Mouse (Mus musculus): ENCODE results near the gene Ube2n. TPM values are rescaled to one million over a fixed set of nuclear protein-coding genes. Genes with fewer than 3 reads are reported as not detected.

Gene Ube2n
- total and polyA plus RNA-seq, 3 experiments = 80.6 to 571 (median 212) TPM

DNA sequence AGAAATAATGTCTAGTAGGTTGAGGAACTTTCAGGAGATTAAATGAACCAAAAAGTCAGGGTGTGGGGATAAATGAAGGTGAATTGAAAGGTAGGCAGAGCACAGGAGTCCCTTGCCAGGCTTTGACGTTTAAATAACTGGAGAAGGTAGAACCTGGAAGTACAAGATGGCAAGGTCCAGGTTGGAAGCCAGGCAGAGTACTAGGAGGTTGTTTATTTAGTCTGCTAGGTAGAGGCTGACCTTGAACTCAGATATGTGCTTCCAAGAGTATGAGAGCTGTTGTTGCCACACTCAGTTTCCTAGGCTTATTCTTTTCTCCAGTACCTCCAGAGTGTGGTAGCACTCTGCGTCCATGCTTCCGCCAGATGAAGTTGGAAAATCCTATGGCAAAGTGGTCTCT lies 24.9 kb downstream of the Ube2n start:
- no peak overlapping the region for H3K9ac ChIP-seq (ENCODE audit: control insufficient read depth, low read depth, low read length, poor library complexity, severe bottlenecking)
- H3K27me3 ChIP-seq (ENCODE audit: control insufficient read depth in 1 of 2, insufficient read depth in 2 of 2, low read length in 2 of 2) = no peaks in the 10 kb centered on the region
- H3K79me2 ChIP-seq (ENCODE audit: control insufficient read depth, insufficient read depth, low read length, poor library complexity) = peaks cover 43% of the 10 kb centered on the region
- H3K36me3 ChIP-seq (ENCODE audit: control insufficient read depth in 1 of 2, insufficient read depth in 2 of 2, low read length in 2 of 2) = peaks cover 4 to 11% of the 10 kb centered on the region in 2 experiments
- TF ChIP-seq MXI1 (IDR thresholded peaks at IDR 0.05; ENCODE audit: low read depth, low read length) (no peak), KAT2A (conservative IDR thresholded peaks at IDR 0.05; ENCODE audit: low read depth, low read length) (no peak), RCOR1 (IDR thresholded peaks at IDR 0.05; ENCODE audit: low read depth, low read length) (no peak), ZMIZ1 (IDR thresholded peaks at IDR 0.05; ENCODE audit: low read depth, low read length) (no peak)
- peaks cover 2 to 3% of the 10 kb centered on the region in 2 experiments; a peak in 2 of 4 replicates for H3K4me1 ChIP-seq (ENCODE audit: control insufficient read depth in 1 of 2, insufficient read depth in 2 of 2, low read length in 2 of 2)
- H3K9me3 ChIP-seq (replicated peaks; ENCODE audit: insufficient read depth, low read length) = no peaks in the 10 kb centered on the region
- no peak overlapping the region for H3K4me3 ChIP-seq (ENCODE audit: control insufficient read depth in 1 of 2, insufficient read depth in 1 of 2, low read depth in 2 of 2, low read length in 2 of 2)
- H3K27ac ChIP-seq (ENCODE audit: control insufficient read depth, low read depth, low read length) = no peak overlapping the region
- DNase-seq (ENCODE audit: low read depth, low spot score) = no peak

GRCm38 (mm10) chr10:95542916-95543315 lies 28.0 kb downstream of the Ube2n start:
- no peak overlapping the region for H3K9ac ChIP-seq (ENCODE audit: control insufficient read depth, low read depth, low read length, poor library complexity, severe bottlenecking)
- no peaks in the 10 kb centered on the region for H3K4me1 ChIP-seq (ENCODE audit: control insufficient read depth in 1 of 2, insufficient read depth in 2 of 2, low read length in 2 of 2)
- H3K27ac ChIP-seq (ENCODE audit: control insufficient read depth, low read depth, low read length) = no peak overlapping the region
- no peaks in the 10 kb centered on the region for H3K9me3 ChIP-seq (replicated peaks; ENCODE audit: insufficient read depth, low read length)
- H3K27me3 ChIP-seq (ENCODE audit: control insufficient read depth in 1 of 2, insufficient read depth in 2 of 2, low read length in 2 of 2) = no peaks in the 10 kb centered on the region
- peaks cover 24% of the 10 kb centered on the region for H3K79me2 ChIP-seq (ENCODE audit: control insufficient read depth, insufficient read depth, low read length, poor library complexity)
- TF ChIP-seq CHD2 (IDR thresholded peaks at IDR 0.05; ENCODE audit: low read length) (no peak), ELF1 (IDR thresholded peaks at IDR 0.05; ENCODE audit: low read depth, low read length) (no peak), GATA1 (IDR thresholded peaks at IDR 0.05; ENCODE audit: low read depth, low read length) (no peak), ZC3H11A (IDR thresholded peaks at IDR 0.05; ENCODE audit: low read depth, low read length) (no peak), TAL1 (IDR thresholded peaks at IDR 0.05; ENCODE audit: low read length) (no peak)
- no peak overlapping the region for H3K4me3 ChIP-seq (ENCODE audit: control insufficient read depth in 1 of 2, insufficient read depth in 1 of 2, low read depth in 2 of 2, low read length in 2 of 2)
- H3K36me3 ChIP-seq (ENCODE audit: control insufficient read depth in 1 of 2, insufficient read depth in 2 of 2, low read length in 2 of 2) = peaks cover 3 to 7% of the 10 kb centered on the region in 2 experiments
- DNase-seq (ENCODE audit: low read depth, low spot score) = no peak

GRCm38 (mm10) chr10:95543377-95543776 lies 28.4 kb downstream of the Ube2n start:
- Histone ChIP-seq H3K4me3 (ENCODE audit: control insufficient read depth in 1 of 2, insufficient read depth in 1 of 2, low read depth in 2 of 2, low read length in 2 of 2) (no peak overlapping the region), H3K36me3 (ENCODE audit: control insufficient read depth in 1 of 2, insufficient read depth in 2 of 2, low read length in 2 of 2) (peaks cover 2 to 7% of the 10 kb centered on the region in 2 experiments; a peak in 3 of 4 replicates), H3K9me3 (replicated peaks; ENCODE audit: insufficient read depth, low read length) (no peaks in the 10 kb centered on the region), H3K9ac (ENCODE audit: control insufficient read depth, low read depth, low read length, poor library complexity, severe bottlenecking) (no peak overlapping the region), H3K4me1 (ENCODE audit: control insufficient read depth in 1 of 2, insufficient read depth in 2 of 2, low read length in 2 of 2) (no peaks in the 10 kb centered on the region), H3K79me2 (ENCODE audit: control insufficient read depth, insufficient read depth, low read length, poor library complexity) (peaks cover 19% of the 10 kb centered on the region), H3K27ac (ENCODE audit: control insufficient read depth, low read depth, low read length) (no peak overlapping the region), H3K27me3 (ENCODE audit: control insufficient read depth in 1 of 2, insufficient read depth in 2 of 2, low read length in 2 of 2) (no peaks in the 10 kb centered on the region)
- TF ChIP-seq POLR2A (IDR thresholded peaks at IDR 0.05; ENCODE audit: control insufficient read depth in 1 of 2, insufficient read depth in 1 of 2, low read depth in 1 of 2, low read length in 2 of 2, poor library complexity in 1 of 2) (no peak), MAFK (IDR thresholded peaks at IDR 0.05; ENCODE audit: borderline replicate concordance, low read depth, low read length) (no peak), KAT2A (conservative IDR thresholded peaks at IDR 0.05; ENCODE audit: low read depth, low read length) (no peak), BHLHE40 (IDR thresholded peaks at IDR 0.05; ENCODE audit: borderline replicate concordance, low read depth, low read length) (no peak), MAX (IDR thresholded peaks at IDR 0.05; ENCODE audit: low read length) (no peak), TAL1 (IDR thresholded peaks at IDR 0.05; ENCODE audit: low read length) (no peak), MEF2A (IDR thresholded peaks at IDR 0.05; ENCODE audit: extremely low read depth, insufficient replicate concordance, low read depth, low read length, poor library complexity, severe bottlenecking) (no peak), TBP (IDR thresholded peaks at IDR 0.05; ENCODE audit: low read depth, low read length) (no peak), MYC (IDR thresholded peaks at IDR 0.05; ENCODE audit: low read depth, low read length) (no peak), EP300 (IDR thresholded peaks at IDR 0.05; ENCODE audit: low read depth in 1 of 2, low read length in 2 of 2) (no peak), POLR2AphosphoS2 (IDR thresholded peaks at IDR 0.05; ENCODE audit: low read length) (no peak), GATA1 (IDR thresholded peaks at IDR 0.05; ENCODE audit: low read depth, low read length) (no peak), ZKSCAN1 (IDR thresholded peaks at IDR 0.05; ENCODE audit: low read depth, low read length) (no peak), USF1 (IDR thresholded peaks at IDR 0.05; ENCODE audit: low read depth, low read length) (no peak), MXI1 (IDR thresholded peaks at IDR 0.05; ENCODE audit: low read depth, low read length) (no peak), E2F4 (IDR thresholded peaks at IDR 0.05; ENCODE audit: borderline replicate concordance, low read depth, low read length) (no peak)
- no peak for DNase-seq (ENCODE audit: low read depth, low spot score)

All from MEL (cell line).